Mouse (Mus musculus) C2C12 (cell line): ENCODE measurements around the gene Ercc6l2.

Source experiments
- CEBPB ChIP-seq: IDR thresholded peaks from one replicate; pipeline ENCODE4 v1.6.1; 2011; ENCODE audit warnings: low read depth, mild to moderate bottlenecking, control low read depth, moderate library complexity
- CTCF ChIP-seq: IDR thresholded peaks from one replicate; pipeline ENCODE4 v1.5.1; 2011; ENCODE audit not compliant: control insufficient read depth, insufficient read depth, insufficient read length
- FOSL1 ChIP-seq: IDR thresholded peaks from one replicate; pipeline ENCODE4 v1.8.0; 2011; ENCODE audit warnings: mild to moderate bottlenecking, low read length; ENCODE audit not compliant: poor library complexity, insufficient read depth, severe bottlenecking
- MAX ChIP-seq: IDR thresholded peaks from one replicate; pipeline ENCODE4 v1.6.1; 2011; ENCODE audit warnings: mild to moderate bottlenecking, control low read depth
- MYOD1 ChIP-seq: IDR thresholded peaks from one replicate; pipeline ENCODE4 v1.6.1; 2011; ENCODE audit warnings: low read depth; ENCODE audit not compliant: control insufficient read depth, insufficient read length
- MYOG ChIP-seq: IDR thresholded peaks from one replicate; pipeline ENCODE4 v1.6.1; 2011; ENCODE audit not compliant: control insufficient read depth, insufficient read length; ENCODE audit errors: extremely low read depth
- USF1 ChIP-seq: IDR thresholded peaks from one replicate; pipeline ENCODE4 v1.6.1; 2011; ENCODE audit warnings: low read depth, mild to moderate bottlenecking, control low read depth, moderate library complexity

GRCm38 (mm10) chr13:63798677-63799076 lies 16.4 kb upstream of the Ercc6l2 start:
- TF ChIP-seq CTCF (no peak), MYOG (no peak), USF1 (no peak), MYOD1 (no peak), MAX (no peak), FOSL1 (no peak), CEBPB (no peak)
